Mouse (Mus musculus) forebrain, embryonic 15.5 days (tissue): ENCODE data around the gene Gpr155. TPM values are rescaled to one million over a fixed set of nuclear protein-coding genes. Genes with fewer than 3 reads are reported as not detected.

Source experiments
- ATAC-seq: fragments of 200-750 bp; cut with Nextera tagmentation; replicated peaks from 2 replicates; pipeline ENCODE4 v1.8.0; 2017; ENCODE audit warnings: mild to moderate bottlenecking, moderate TSS enrichment, moderate library complexity
- H3K27ac ChIP-seq: fragments of 300-500 bp; sonication (generic); replicated peaks from 2 replicates; pipeline ENCODE4 v1.5.1; 2015; ENCODE audit warnings: mild to moderate bottlenecking, inconsistent platforms
- H3K27me3 ChIP-seq: fragments of 300-500 bp; sonication (generic); 2 replicates; pipeline ENCODE4 v1.6.1; 2015; ENCODE audit warnings: inconsistent platforms
- H3K36me3 ChIP-seq: fragments of 300-500 bp; sonication (generic); 2 replicates; pipeline ENCODE4 v1.6.1; 2015; ENCODE audit warnings: mild to moderate bottlenecking, inconsistent platforms
- H3K4me1 ChIP-seq: fragments of 300-500 bp; sonication (generic); 2 replicates; pipeline ENCODE4 v1.6.1; 2015; ENCODE audit warnings: inconsistent platforms
- H3K4me2 ChIP-seq: fragments of 300-500 bp; sonication (generic); replicated peaks from 2 replicates; pipeline ENCODE4 v1.6.1; 2015; ENCODE audit warnings: mild to moderate bottlenecking, inconsistent platforms
- H3K4me3 ChIP-seq: fragments of 300-500 bp; sonication (generic); 2 replicates; pipeline ENCODE4 v1.5.1; 2015; ENCODE audit warnings: mild to moderate bottlenecking, inconsistent platforms
- H3K9ac ChIP-seq: fragments of 300-500 bp; sonication (generic); replicated peaks from 2 replicates; pipeline ENCODE4 v1.6.1; 2015; ENCODE audit warnings: mild to moderate bottlenecking, inconsistent platforms
- H3K9me3 ChIP-seq: fragments of 300-500 bp; sonication (generic); 2 replicates; pipeline ENCODE4 v1.6.1; 2016; ENCODE audit warnings: inconsistent platforms
- WGBS: fragments of 180-500 bp; shearing (Covaris S2); methylation state at CpG from one replicate; pipeline ENCODE4 v1.1.7; 2015; ENCODE audit warnings: mixed read lengths; 5-methylcytosine and 5-hydroxymethylcytosine counted together
- polyA plus RNA-seq: library from polyadenylated mRNA; unstranded; fragments of >200 nt; fragmentation: Nextera tagmentation; extraction: Ambion mirVana; gene quantifications from 2 replicates; pipeline ENCODE4 v1.2.1, GENCODE M21; 2015

Gene Gpr155
- polyA plus RNA-seq = 10.9 and 11.2 TPM in 2 replicates

- WGBS = under 1% methylated on average over 44 of the region's 44 CpGs
- peak; percentile 99 for ATAC-seq
- Histone ChIP-seq H3K36me3 (no peaks in the 10 kb centered on the region), H3K27me3 (no peaks in the 10 kb centered on the region), H3K4me3 (peak within 1 kb of the TSS; percentile 81), H3K4me1 (peaks cover 8% of the 10 kb centered on the region), H3K9ac (peak within 1 kb of the TSS; percentile 76), H3K4me2 (peak within 1 kb of the TSS; percentile 94), H3K27ac (peak within 1 kb of the TSS; percentile 84), H3K9me3 (no peaks in the 10 kb centered on the region)
Measured at GRCm38 (mm10) chr2:73386356-73387046, at the start of gene Gpr155. TSS of gene Gpr155 (minus strand) at chr2:73386572.

DNA sequence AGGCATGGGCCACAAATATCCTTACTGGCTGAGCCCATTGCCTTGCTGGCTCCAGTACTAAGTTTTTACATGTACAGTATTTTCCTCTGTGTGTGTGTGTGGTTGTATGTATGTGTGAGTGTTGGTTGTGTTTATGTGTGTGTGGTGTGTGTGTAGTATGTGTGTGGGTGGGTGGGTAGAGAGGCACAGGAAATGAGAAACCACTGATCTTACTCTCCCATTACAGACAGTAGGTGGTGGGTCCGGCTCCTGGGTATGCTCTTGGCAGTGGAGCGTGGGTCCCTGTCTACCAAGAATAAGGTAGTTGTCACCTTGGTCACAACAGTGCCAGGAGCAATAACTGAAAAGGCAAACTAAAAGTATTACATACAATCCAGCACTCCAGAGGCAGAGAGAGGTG, 49.5 kb upstream of the Gpr155 start:
- Histone ChIP-seq H3K9ac (no peak overlapping the region), H3K4me3 (no peak overlapping the region), H3K4me2 (no peak overlapping the region), H3K9me3 (no peaks in the 10 kb centered on the region), H3K4me1 (peaks cover 7% of the 10 kb centered on the region), H3K27ac (no peak overlapping the region), H3K36me3 (no peaks in the 10 kb centered on the region), H3K27me3 (no peaks in the 10 kb centered on the region)
- WGBS = 98% methylated on average over 2 of the region's 2 CpGs
- ATAC-seq = no peak

GRCm38 (mm10) chr2:73431959-73432396, 45.6 kb upstream of the Gpr155 start:
- H3K4me1 ChIP-seq = peaks cover 7% of the 10 kb centered on the region
- ATAC-seq = peak; percentile 43; the same call in 1 of the 2 replicates
- peak overlapping the region; percentile 36 for H3K27ac ChIP-seq
- no peaks in the 10 kb centered on the region for H3K9me3 ChIP-seq
- peak overlapping the region; percentile 35; the same call in 1 of the 2 replicates for H3K9ac ChIP-seq
- H3K36me3 ChIP-seq = no peaks in the 10 kb centered on the region
- 27% methylated on average over 14 of the region's 14 CpGs for WGBS
- no peaks in the 10 kb centered on the region for H3K27me3 ChIP-seq
- peak overlapping the region; percentile 37 for H3K4me2 ChIP-seq
- H3K4me3 ChIP-seq = peak overlapping the region; percentile 19

DNA sequence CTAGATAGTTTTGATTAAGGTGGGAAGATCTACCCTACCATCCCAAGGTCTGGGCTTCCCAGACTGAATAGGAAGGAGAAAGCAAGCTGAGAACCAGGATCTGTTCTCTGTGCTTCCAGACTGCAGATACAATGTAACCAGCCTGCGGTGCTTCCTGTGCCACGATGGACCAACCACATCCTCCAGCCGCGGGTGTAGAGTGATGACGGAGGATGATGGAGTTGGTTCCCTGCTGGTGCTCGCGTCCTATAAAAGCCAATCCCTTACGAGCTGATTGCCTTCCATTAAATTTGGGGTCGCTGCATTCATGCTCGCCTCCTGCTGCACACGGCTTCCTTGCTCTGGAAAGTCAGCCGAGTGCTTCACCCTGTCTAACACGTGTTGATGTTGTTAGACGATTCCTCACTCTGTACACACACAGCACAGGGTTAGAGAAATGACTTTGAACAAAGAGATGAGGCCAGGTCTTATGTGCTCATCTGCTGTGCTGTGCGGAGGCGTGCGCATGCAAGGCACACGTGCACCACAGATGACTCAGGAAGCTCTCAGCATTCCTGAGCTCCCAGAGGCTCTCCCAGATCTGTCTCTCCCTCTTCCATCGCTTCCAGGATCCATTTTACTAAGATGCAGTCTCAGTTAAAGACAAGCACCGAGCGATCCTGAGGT, 42.6 kb upstream of the Gpr155 start:
- Histone ChIP-seq H3K4me1 (peaks cover 7% of the 10 kb centered on the region), H3K9ac (no peak overlapping the region), H3K4me2 (no peak overlapping the region), H3K27ac (no peak overlapping the region), H3K4me3 (no peak overlapping the region), H3K36me3 (no peaks in the 10 kb centered on the region), H3K9me3 (no peaks in the 10 kb centered on the region), H3K27me3 (no peaks in the 10 kb centered on the region)
- no peak for ATAC-seq
- WGBS = 73% methylated on average over 21 of the region's 21 CpGs

- Histone ChIP-seq H3K4me2 (no peak overlapping the region), H3K9ac (no peak overlapping the region), H3K27ac (no peak overlapping the region), H3K4me1 (peaks cover 6% of the 10 kb centered on the region), H3K36me3 (no peaks in the 10 kb centered on the region), H3K4me3 (no peak overlapping the region), H3K27me3 (no peaks in the 10 kb centered on the region), H3K9me3 (no peaks in the 10 kb centered on the region)
- ATAC-seq = no peak
- WGBS = 39% methylated on average over 1 of the region's 1 CpGs
Measured at GRCm38 (mm10) chr2:73427293-73427692, 40.9 kb upstream of the Gpr155 start.

DNA sequence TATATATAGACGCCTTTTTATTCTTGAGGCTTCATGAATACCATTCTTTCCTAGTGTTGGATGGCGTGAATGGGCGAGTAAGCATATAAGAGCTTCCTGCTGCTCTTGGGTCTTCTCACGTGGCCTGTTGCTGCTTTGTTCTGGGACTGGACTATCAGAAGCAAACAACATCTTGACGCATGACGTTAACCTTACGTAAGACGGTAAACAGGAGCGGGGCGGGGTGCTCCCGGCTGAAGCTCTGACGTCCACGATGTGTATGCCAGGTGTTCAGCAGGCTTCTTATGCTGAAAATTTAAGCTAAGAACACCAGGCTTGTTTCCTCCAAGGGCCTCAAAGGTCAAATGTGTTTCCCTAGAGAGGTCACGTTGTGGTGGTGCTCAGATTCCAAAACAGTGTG, 39.5 kb upstream of the Gpr155 start:
- Histone ChIP-seq H3K36me3 (no peaks in the 10 kb centered on the region), H3K27me3 (no peaks in the 10 kb centered on the region), H3K4me3 (no peak overlapping the region), H3K4me1 (0 out of 2 replicates have a peak, but pooled peaks cover 4% of the 10 kb centered on the region), H3K27ac (no peak overlapping the region), H3K9ac (no peak overlapping the region), H3K4me2 (no peak overlapping the region), H3K9me3 (no peaks in the 10 kb centered on the region)
- ATAC-seq = no peak
- WGBS = 91% methylated on average over 14 of the region's 14 CpGs

DNA sequence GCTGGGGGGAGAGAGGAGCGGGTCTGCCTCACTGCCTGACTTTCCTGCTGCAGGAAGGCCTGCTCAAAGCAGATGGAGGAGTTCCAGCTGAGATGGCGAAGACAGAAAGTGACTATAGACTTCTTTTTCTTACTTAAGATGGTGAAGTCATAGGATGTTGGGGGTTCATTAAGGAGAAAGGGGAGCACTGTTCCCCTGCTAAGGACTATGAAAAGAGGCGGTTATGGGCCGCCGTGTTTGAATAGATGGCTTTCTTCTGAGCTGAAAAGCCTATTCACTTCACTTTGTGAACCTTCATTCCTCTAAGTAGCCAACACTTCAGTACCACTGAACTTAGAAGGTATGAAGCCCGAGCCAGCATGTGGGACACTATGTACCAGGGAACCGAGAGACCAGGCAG, 33.4 kb upstream of the Gpr155 start:
- Histone ChIP-seq H3K4me3 (no peak overlapping the region), H3K9me3 (no peaks in the 10 kb centered on the region), H3K36me3 (no peaks in the 10 kb centered on the region), H3K4me1 (0 out of 2 replicates have a peak, but pooled peaks cover 8% of the 10 kb centered on the region), H3K27ac (no peak overlapping the region), H3K9ac (no peak overlapping the region), H3K4me2 (no peak overlapping the region), H3K27me3 (no peaks in the 10 kb centered on the region)
- WGBS = 8% methylated on average over 7 of the region's 7 CpGs
- no peak for ATAC-seq

DNA sequence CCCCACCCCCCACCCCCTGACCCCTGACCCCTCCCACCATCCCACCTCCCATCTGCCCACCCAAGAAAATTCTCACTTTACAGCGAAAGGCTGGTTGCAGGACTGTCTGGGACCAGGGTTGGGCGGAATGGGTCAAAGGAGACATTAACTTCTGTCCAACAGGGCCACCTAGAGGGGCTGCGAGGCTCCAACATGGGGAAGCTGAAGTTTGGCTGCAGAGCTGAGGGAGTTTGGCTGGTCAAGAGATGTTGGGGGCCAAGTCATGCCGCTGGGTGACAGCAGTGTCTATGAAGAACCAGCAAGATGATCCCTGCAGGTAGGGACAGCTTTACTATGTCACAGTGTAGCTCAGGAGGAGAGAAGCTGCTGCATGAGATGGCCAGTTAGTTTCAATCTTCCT, 32.9 kb upstream of the Gpr155 start:
- Histone ChIP-seq H3K4me3 (no peak overlapping the region), H3K27ac (no peak overlapping the region), H3K4me1 (0 out of 2 replicates have a peak, but pooled peaks cover 8% of the 10 kb centered on the region), H3K27me3 (no peaks in the 10 kb centered on the region), H3K36me3 (no peaks in the 10 kb centered on the region), H3K9ac (no peak overlapping the region), H3K4me2 (no peak overlapping the region), H3K9me3 (no peaks in the 10 kb centered on the region)
- no peak for ATAC-seq
- WGBS = 47% methylated on average over 4 of the region's 4 CpGs

GRCm38 (mm10) chr2:73415892-73416291, 29.5 kb upstream of the Gpr155 start:
- H3K27me3 ChIP-seq = no peaks in the 10 kb centered on the region
- H3K9me3 ChIP-seq = no peaks in the 10 kb centered on the region
- WGBS = 44% methylated on average over 5 of the region's 5 CpGs
- no peak overlapping the region for H3K27ac ChIP-seq
- no peak overlapping the region for H3K9ac ChIP-seq
- no peak overlapping the region for H3K4me3 ChIP-seq
- ATAC-seq = no peak
- H3K36me3 ChIP-seq = no peaks in the 10 kb centered on the region
- H3K4me2 ChIP-seq = no peak overlapping the region
- H3K4me1 ChIP-seq = 0 out of 2 replicates have a peak, but pooled peaks cover 5% of the 10 kb centered on the region

GRCm38 (mm10) chr2:73410076-73410475, 23.7 kb upstream of the Gpr155 start:
- Histone ChIP-seq H3K9me3 (no peaks in the 10 kb centered on the region), H3K27ac (no peak overlapping the region), H3K4me3 (no peak overlapping the region), H3K4me2 (no peak overlapping the region), H3K9ac (no peak overlapping the region), H3K4me1 (no peaks in the 10 kb centered on the region), H3K27me3 (no peaks in the 10 kb centered on the region), H3K36me3 (no peaks in the 10 kb centered on the region)
- no peak for ATAC-seq
- 94% methylated on average over 8 of the region's 8 CpGs for WGBS

GRCm38 (mm10) chr2:73407662-73408061, 21.3 kb upstream of the Gpr155 start:
- Histone ChIP-seq H3K4me2 (no peak overlapping the region), H3K36me3 (no peaks in the 10 kb centered on the region), H3K9ac (no peak overlapping the region), H3K27me3 (no peaks in the 10 kb centered on the region), H3K27ac (no peak overlapping the region), H3K4me1 (no peaks in the 10 kb centered on the region), H3K9me3 (no peaks in the 10 kb centered on the region), H3K4me3 (no peak overlapping the region)
- ATAC-seq = no peak
- 66% methylated on average over 4 of the region's 4 CpGs for WGBS

DNA sequence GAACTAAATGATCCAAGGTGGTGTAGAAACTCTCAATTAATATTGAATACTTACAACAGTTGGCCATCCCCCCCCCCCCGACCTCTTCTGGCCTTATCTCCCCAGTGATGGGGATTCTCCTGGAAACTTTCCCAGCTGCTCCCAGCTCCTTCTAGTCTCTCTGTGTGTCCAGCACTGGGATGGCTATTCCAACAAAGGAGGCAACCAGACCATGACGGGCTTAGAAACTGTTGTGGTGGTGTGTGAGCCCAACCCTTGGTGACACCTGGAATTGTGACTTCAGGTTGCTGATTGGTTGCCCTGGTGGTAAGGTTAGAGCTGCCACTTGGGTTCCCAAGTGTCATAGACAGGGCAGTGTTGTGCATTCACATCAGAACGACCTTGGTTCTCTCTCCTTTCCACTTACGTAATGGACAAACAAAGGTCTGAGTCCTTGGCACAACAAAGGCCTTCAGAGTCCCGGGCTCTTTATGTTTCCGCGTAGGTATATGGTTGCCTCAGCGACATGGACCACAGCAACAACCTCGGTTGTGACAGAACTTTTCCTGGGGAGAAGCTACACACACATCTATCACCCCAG, 20.1 kb upstream of the Gpr155 start:
- 87% methylated on average over 9 of the region's 9 CpGs for WGBS
- no peak overlapping the region for H3K4me3 ChIP-seq
- H3K4me2 ChIP-seq = no peak overlapping the region
- no peak overlapping the region for H3K27ac ChIP-seq
- H3K9me3 ChIP-seq = no peaks in the 10 kb centered on the region
- no peaks in the 10 kb centered on the region for H3K27me3 ChIP-seq
- no peaks in the 10 kb centered on the region for H3K36me3 ChIP-seq
- H3K4me1 ChIP-seq = no peaks in the 10 kb centered on the region
- ATAC-seq = no peak
- H3K9ac ChIP-seq = no peak overlapping the region
